Mouse (Mus musculus): ENCODE measurements around the gene Tgoln1. TPM values are rescaled to one million over a fixed set of nuclear protein-coding genes. Genes with fewer than 3 reads are reported as not detected.

Gene Tgoln1
- polyA plus RNA-seq, 1 experiment from 2014 or later, result 120 TPM

DNA sequence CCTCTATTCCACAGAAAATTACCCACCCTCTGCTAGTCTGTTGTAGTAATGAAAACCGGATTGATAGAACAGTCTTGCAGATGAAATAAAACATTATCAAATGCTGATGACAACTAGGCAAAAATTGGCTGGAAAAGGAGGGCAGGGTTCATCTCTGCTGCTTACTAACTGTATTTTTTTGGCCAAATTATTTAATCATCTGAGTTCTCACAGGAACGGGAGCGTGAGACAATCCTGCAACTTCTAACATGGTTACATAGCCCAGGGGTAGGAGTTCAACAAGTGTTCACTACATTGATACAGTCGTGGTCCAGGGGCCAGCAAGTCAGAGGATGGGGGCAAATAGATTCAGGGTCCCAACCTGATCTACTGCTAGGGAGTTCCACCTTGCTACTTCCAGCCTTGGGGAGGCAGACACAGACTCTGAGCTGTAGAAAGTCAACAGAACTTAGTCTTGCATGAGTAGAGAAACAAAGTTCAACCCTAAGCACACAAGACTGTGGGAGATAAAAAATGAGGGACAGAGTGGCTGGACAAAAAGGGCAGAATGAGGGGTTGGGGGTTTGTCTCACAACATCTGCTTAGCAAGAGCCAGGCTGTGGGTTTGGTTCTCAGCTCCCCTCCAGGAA is 33.5 kb downstream of the Tgoln1 start:
- H3K4me1 ChIP-seq (ENCODE audit: insufficient read depth, low read depth, low read length), result no peaks in the 10 kb centered on the region
- H3K4me2 ChIP-seq (replicated peaks; ENCODE audit: low read depth, low read length), result no peak overlapping the region
- ATAC-seq, result no peak
- no peak for TF ChIP-seq EP300 (IDR thresholded peaks at IDR 0.05)
- no peak for TF ChIP-seq CTCF (IDR thresholded peaks at IDR 0.05)
- peaks cover 18% of the 10 kb centered on the region; the same call in 1 of the 2 replicates for H3K36me3 ChIP-seq (ENCODE audit: insufficient read depth, low read length)
- H3K4me3 ChIP-seq (ENCODE audit: low read depth, low read length), result no peak overlapping the region
- DNase-seq (ENCODE audit: low spot score), result no peak
- no peak overlapping the region for H3K9ac ChIP-seq (replicated peaks; ENCODE audit: low read depth)
- no peaks in the 10 kb centered on the region for H3K9me3 ChIP-seq (ENCODE audit: low read length)
- no peak overlapping the region for H3K27ac ChIP-seq (ENCODE audit: low read length)
- H3K27me3 ChIP-seq (replicated peaks; ENCODE audit: insufficient read depth, low read length), result no peaks in the 10 kb centered on the region
- 76% methylated on average over 4 of the region's 4 CpGs for WGBS

GRCm38 (mm10) chr6:72581625-72582382 is 35.0 kb downstream of the Tgoln1 start:
- WGBS, result 69% methylated on average over 11 of the region's 11 CpGs
- H3K4me1 ChIP-seq (ENCODE audit: insufficient read depth, low read depth, low read length), result no peaks in the 10 kb centered on the region

GRCm38 (mm10) chr6:72576041-72576440 is 40.8 kb downstream of the Tgoln1 start:
- 84% methylated on average over 3 of the region's 3 CpGs for WGBS
- Histone ChIP-seq H3K4me1 (ENCODE audit: insufficient read depth, low read depth, low read length) (no peaks in the 10 kb centered on the region), H3K4me2 (replicated peaks; ENCODE audit: low read depth, low read length) (no peak overlapping the region), H3K27me3 (replicated peaks; ENCODE audit: insufficient read depth, low read length) (no peaks in the 10 kb centered on the region), H3K4me3 (ENCODE audit: low read depth, low read length) (no peak overlapping the region), H3K36me3 (ENCODE audit: insufficient read depth, low read length) (peaks cover 19% of the 10 kb centered on the region; the same call in 1 of the 2 replicates), H3K27ac (ENCODE audit: low read length) (no peak overlapping the region), H3K9me3 (ENCODE audit: low read length) (no peaks in the 10 kb centered on the region), H3K9ac (replicated peaks; ENCODE audit: low read depth) (no peak overlapping the region)
- DNase-seq (ENCODE audit: low spot score), result no peak
- no peak for ATAC-seq
- TF ChIP-seq CTCF (IDR thresholded peaks at IDR 0.05), result no peak
- no peak for TF ChIP-seq EP300 (IDR thresholded peaks at IDR 0.05)

More at GRCm38 (mm10) chr6:72581625-72582382, 35.0 kb downstream of the Tgoln1 start:
- DNase-seq (ENCODE audit: low spot score) (peak; percentile 36), ATAC-seq (peak; percentile 65)
- Histone ChIP-seq H3K4me3 (ENCODE audit: low read depth, low read length) (no peak overlapping the region), H3K9ac (replicated peaks; ENCODE audit: low read depth) (no peak overlapping the region), H3K27ac (ENCODE audit: low read length) (no peak overlapping the region), H3K27me3 (replicated peaks; ENCODE audit: insufficient read depth, low read length) (no peaks in the 10 kb centered on the region), H3K9me3 (ENCODE audit: low read length) (no peaks in the 10 kb centered on the region), H3K36me3 (ENCODE audit: insufficient read depth, low read length) (peaks cover 19% of the 10 kb centered on the region; the same call in 1 of the 2 replicates), H3K4me2 (replicated peaks; ENCODE audit: low read depth, low read length) (no peak overlapping the region)
- TF ChIP-seq EP300 (IDR thresholded peaks at IDR 0.05), result no peak
- TF ChIP-seq CTCF (IDR thresholded peaks at IDR 0.05), result no peak

- Histone ChIP-seq H3K36me3 (ENCODE audit: insufficient read depth, low read length) (no peaks in the 10 kb centered on the region; the same call in 1 of the 2 replicates), H3K9me3 (ENCODE audit: low read length) (no peaks in the 10 kb centered on the region), H3K27me3 (replicated peaks; ENCODE audit: insufficient read depth, low read length) (no peaks in the 10 kb centered on the region), H3K9ac (replicated peaks; ENCODE audit: low read depth) (no peak overlapping the region), H3K4me2 (replicated peaks; ENCODE audit: low read depth, low read length) (no peak overlapping the region), H3K4me1 (ENCODE audit: insufficient read depth, low read depth, low read length) (no peaks in the 10 kb centered on the region), H3K4me3 (ENCODE audit: low read depth, low read length) (no peak overlapping the region), H3K27ac (ENCODE audit: low read length) (no peak overlapping the region)
- DNase-seq (ENCODE audit: low spot score) (no peak), ATAC-seq (no peak)
- WGBS, result 28% methylated on average over 3 of the region's 3 CpGs
- no peak for TF ChIP-seq CTCF (IDR thresholded peaks at IDR 0.05)
- TF ChIP-seq EP300 (IDR thresholded peaks at IDR 0.05), result no peak
Measured at GRCm38 (mm10) chr6:72571826-72572225, 45.0 kb downstream of the Tgoln1 start.

GRCm38 (mm10) chr6:72570644-72571397 is 46.0 kb downstream of the Tgoln1 start:
- Histone ChIP-seq H3K9me3 (ENCODE audit: low read length) (no peaks in the 10 kb centered on the region), H3K27ac (ENCODE audit: low read length) (no peak overlapping the region), H3K27me3 (replicated peaks; ENCODE audit: insufficient read depth, low read length) (no peaks in the 10 kb centered on the region), H3K9ac (replicated peaks; ENCODE audit: low read depth) (no peak overlapping the region), H3K4me3 (ENCODE audit: low read depth, low read length) (no peak overlapping the region), H3K4me1 (ENCODE audit: insufficient read depth, low read depth, low read length) (no peaks in the 10 kb centered on the region), H3K36me3 (ENCODE audit: insufficient read depth, low read length) (no peaks in the 10 kb centered on the region; the same call in 1 of the 2 replicates), H3K4me2 (replicated peaks; ENCODE audit: low read depth, low read length) (no peak overlapping the region)
- ATAC-seq (no peak), DNase-seq (ENCODE audit: low spot score) (no peak)
- 85% methylated on average over 10 of the region's 10 CpGs for WGBS
- TF ChIP-seq CTCF (IDR thresholded peaks at IDR 0.05) (no peak), EP300 (IDR thresholded peaks at IDR 0.05) (no peak)

DNA sequence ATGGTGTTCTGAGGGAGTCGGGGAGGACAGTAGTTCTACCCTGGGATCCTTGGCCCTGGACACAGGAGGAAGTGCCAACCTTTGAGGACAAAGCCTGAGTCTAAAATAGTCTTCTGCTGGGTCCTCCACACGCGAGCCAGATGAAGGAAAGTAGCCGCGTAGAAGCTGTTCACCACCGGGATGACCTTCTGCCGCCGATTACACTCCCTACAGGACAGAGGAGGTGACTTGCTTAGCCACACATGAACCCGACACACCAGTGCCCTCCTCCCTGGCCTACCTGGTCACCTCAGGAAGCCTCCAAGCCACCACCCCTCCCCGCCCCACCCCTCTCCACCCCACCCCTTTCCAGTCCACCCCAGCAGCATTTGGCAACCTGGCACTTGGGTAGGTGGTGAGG is 48.1 kb downstream of the Tgoln1 start:
- H3K27me3 ChIP-seq (replicated peaks; ENCODE audit: insufficient read depth, low read length), result no peaks in the 10 kb centered on the region
- H3K36me3 ChIP-seq (ENCODE audit: insufficient read depth, low read length), result no peaks in the 10 kb centered on the region; the same call in 1 of the 2 replicates
- no peak for TF ChIP-seq CTCF (IDR thresholded peaks at IDR 0.05)
- TF ChIP-seq EP300 (IDR thresholded peaks at IDR 0.05), result no peak
- no peaks in the 10 kb centered on the region for H3K9me3 ChIP-seq (ENCODE audit: low read length)
- WGBS, result 87% methylated on average over 10 of the region's 10 CpGs
- H3K4me1 ChIP-seq (ENCODE audit: insufficient read depth, low read depth, low read length), result no peaks in the 10 kb centered on the region
- no peak overlapping the region for H3K4me3 ChIP-seq (ENCODE audit: low read depth, low read length)
- ATAC-seq, result no peak
- no peak overlapping the region for H3K4me2 ChIP-seq (replicated peaks; ENCODE audit: low read depth, low read length)
- no peak overlapping the region for H3K27ac ChIP-seq (ENCODE audit: low read length)
- H3K9ac ChIP-seq (replicated peaks; ENCODE audit: low read depth), result no peak overlapping the region
- no peak for DNase-seq (ENCODE audit: low spot score)
